Mouse (Mus musculus) lung, adult 2 months (tissue): ENCODE measurements around the gene Frmpd2.

ENCODE experiments used
- CTCF ChIP-seq: fragments of 200-500 bp; IDR thresholded peaks from 2 replicates; pipeline ENCODE4 v1.5.1; 2011; ENCODE audit warnings: mild to moderate bottlenecking, low read length, control low read depth; ENCODE audit not compliant: insufficient read depth
- POLR2A ChIP-seq: fragments of 200-500 bp; IDR thresholded peaks from 2 replicates; pipeline ENCODE4 v1.6.1; 2011; ENCODE audit warnings: low read depth, mild to moderate bottlenecking, control low read depth, low read length, borderline replicate concordance; ENCODE audit errors: extremely low read depth

- TF ChIP-seq CTCF (no peak), POLR2A (no peak)
Observed at GRCm38 (mm10) chr14:33500631-33501030, 29.1 kb downstream of the Frmpd2 start.
